Mouse (Mus musculus): ENCODE measurements around the gene Ndufa5. TPM values are rescaled to one million over a fixed set of nuclear protein-coding genes. Genes with fewer than 3 reads are reported as not detected.

Ndufa5 gene
- total and polyA plus RNA-seq, 2 experiments from 2014 or later = 24.3 to 598 TPM

DNA sequence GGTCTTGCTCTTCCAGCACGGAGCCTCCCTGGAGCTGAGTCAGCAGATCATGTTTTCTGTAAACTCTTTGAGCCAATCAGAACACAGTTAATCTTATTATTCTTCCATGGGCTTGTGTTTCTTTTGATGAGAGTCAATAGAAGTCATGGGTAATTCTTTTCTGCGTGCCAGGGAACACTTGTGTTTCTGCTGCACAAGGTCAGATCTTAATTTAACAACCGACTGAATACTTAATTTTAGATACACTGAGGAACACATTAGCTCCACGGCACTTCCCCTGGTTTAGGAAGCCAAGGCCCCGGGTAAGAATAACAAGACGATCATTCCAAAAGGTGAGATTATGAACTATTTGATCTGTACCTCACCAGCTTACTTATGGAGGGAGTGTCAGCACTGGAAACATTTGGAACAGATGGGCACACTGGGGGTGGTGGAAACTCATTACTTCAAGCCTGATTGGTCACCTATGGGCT, 15.3 kb upstream of the Ndufa5 start:
- ATAC-seq (no peak), DNase-seq (ENCODE audit: low spot score) (peak; percentile 12)
- Histone ChIP-seq H3K36me3 (ENCODE audit: insufficient read depth, low read length) (no peaks in the 10 kb centered on the region), H3K4me3 (ENCODE audit: low read length) (no peak overlapping the region), H3K4me2 (ENCODE audit: low read depth, low read length) (no peak overlapping the region), H3K27me3 (ENCODE audit: insufficient read depth, low read length) (no peaks in the 10 kb centered on the region), H3K27ac (no peak overlapping the region), H3K9ac (replicated peaks; ENCODE audit: low read length) (no peak overlapping the region), H3K4me1 (ENCODE audit: insufficient read depth, low read length) (no peaks in the 10 kb centered on the region), H3K9me3 (ENCODE audit: low read length) (no peaks in the 10 kb centered on the region)
- no peak for TF ChIP-seq CTCF (IDR thresholded peaks at IDR 0.05; ENCODE audit: low read depth)
- WGBS = 59% methylated on average over 6 of the region's 6 CpGs

GRCm38 (mm10) chr6:24542393-24542792, 14.6 kb upstream of the Ndufa5 start:
- no peak overlapping the region for H3K4me3 ChIP-seq (ENCODE audit: low read length)
- H3K4me1 ChIP-seq (ENCODE audit: insufficient read depth, low read length) = no peaks in the 10 kb centered on the region
- H3K9ac ChIP-seq (replicated peaks; ENCODE audit: low read length) = no peak overlapping the region
- H3K27ac ChIP-seq = no peak overlapping the region
- no peaks in the 10 kb centered on the region for H3K27me3 ChIP-seq (ENCODE audit: insufficient read depth, low read length)
- no peaks in the 10 kb centered on the region for H3K36me3 ChIP-seq (ENCODE audit: insufficient read depth, low read length)
- DNase-seq (ENCODE audit: low spot score) (no peak), ATAC-seq (no peak)
- no peak overlapping the region for H3K4me2 ChIP-seq (ENCODE audit: low read depth, low read length)
- H3K9me3 ChIP-seq (ENCODE audit: low read length) = no peaks in the 10 kb centered on the region
- no peak for TF ChIP-seq CTCF (IDR thresholded peaks at IDR 0.05; ENCODE audit: low read depth)

- Histone ChIP-seq H3K27ac (no peak overlapping the region), H3K27me3 (ENCODE audit: insufficient read depth, low read length) (no peaks in the 10 kb centered on the region), H3K9me3 (ENCODE audit: low read length) (no peaks in the 10 kb centered on the region), H3K9ac (replicated peaks; ENCODE audit: low read length) (no peak overlapping the region), H3K4me1 (ENCODE audit: insufficient read depth, low read length) (no peaks in the 10 kb centered on the region), H3K36me3 (ENCODE audit: insufficient read depth, low read length) (no peaks in the 10 kb centered on the region), H3K4me3 (ENCODE audit: low read length) (no peak overlapping the region), H3K4me2 (ENCODE audit: low read depth, low read length) (no peak overlapping the region)
- 79% methylated on average over 4 of the region's 4 CpGs for WGBS
- ATAC-seq = no peak
- DNase-seq (ENCODE audit: low spot score) = no peak
- TF ChIP-seq CTCF (IDR thresholded peaks at IDR 0.05; ENCODE audit: low read depth) = no peak
Measured at GRCm38 (mm10) chr6:24540106-24540505, 12.3 kb upstream of the Ndufa5 start.

- no peak for ATAC-seq
Measured at GRCm38 (mm10) chr6:24538435-24538834, 10.6 kb upstream of the Ndufa5 start.

GRCm38 (mm10) chr6:24532804-24533203, 5.0 kb upstream of the Ndufa5 start:
- ATAC-seq = no peak
- 81% methylated on average over 3 of the region's 3 CpGs for WGBS
- no peak for TF ChIP-seq CTCF (IDR thresholded peaks at IDR 0.05; ENCODE audit: low read depth)

More at GRCm38 (mm10) chr6:24538435-24538834, 10.6 kb upstream of the Ndufa5 start:
- Histone ChIP-seq H3K9ac (replicated peaks; ENCODE audit: low read length) (no peak overlapping the region), H3K36me3 (ENCODE audit: insufficient read depth, low read length) (no peaks in the 10 kb centered on the region), H3K4me1 (ENCODE audit: insufficient read depth, low read length) (no peaks in the 10 kb centered on the region), H3K27ac (no peak overlapping the region), H3K27me3 (ENCODE audit: insufficient read depth, low read length) (no peaks in the 10 kb centered on the region), H3K4me2 (ENCODE audit: low read depth, low read length) (no peak overlapping the region), H3K4me3 (ENCODE audit: low read length) (no peak overlapping the region), H3K9me3 (ENCODE audit: low read length) (no peaks in the 10 kb centered on the region)
- no peak for TF ChIP-seq CTCF (IDR thresholded peaks at IDR 0.05; ENCODE audit: low read depth)
- no peak for DNase-seq (ENCODE audit: low spot score)
- 85% methylated on average over 3 of the region's 3 CpGs for WGBS

DNA sequence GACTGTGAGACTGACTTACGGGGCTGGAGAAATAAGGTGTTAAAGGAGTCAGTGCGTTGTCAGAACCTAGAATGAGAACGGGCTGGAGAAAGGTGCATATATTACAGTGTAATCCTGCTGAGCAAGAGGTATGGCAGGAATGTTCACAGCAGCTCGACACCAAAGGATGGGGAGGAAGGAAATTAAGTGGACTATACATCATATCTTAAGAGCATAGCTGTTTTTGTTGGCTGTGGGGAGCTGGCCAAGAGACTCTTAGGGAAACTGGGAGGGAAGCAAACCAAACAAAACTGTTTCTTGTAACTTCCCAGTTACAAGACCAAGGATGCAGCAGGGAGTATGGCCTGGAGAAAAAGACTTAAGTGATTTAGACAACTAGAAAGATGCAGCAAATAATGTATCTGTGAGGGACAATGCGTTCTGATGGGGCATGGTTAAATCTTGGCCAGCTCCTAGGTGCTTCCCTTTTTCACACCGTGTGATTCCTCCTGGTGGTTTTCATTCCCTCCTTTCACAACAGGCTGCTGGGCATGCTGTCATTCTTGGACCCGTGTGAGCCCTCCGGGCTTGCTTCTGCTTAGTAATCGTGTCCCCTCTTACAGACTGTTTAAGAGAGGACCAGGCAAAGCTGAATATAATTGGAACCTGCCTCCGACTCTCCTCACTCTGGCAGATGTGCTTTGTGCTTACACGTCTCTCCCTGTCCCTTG, 3.1 kb upstream of the Ndufa5 start:
- no peak for DNase-seq (ENCODE audit: low spot score)
- peak overlapping the region; percentile 46 for H3K4me2 ChIP-seq (ENCODE audit: low read depth, low read length)
- H3K27ac ChIP-seq = no peak overlapping the region
- no peaks in the 10 kb centered on the region for H3K36me3 ChIP-seq (ENCODE audit: insufficient read depth, low read length)
- no peaks in the 10 kb centered on the region for H3K27me3 ChIP-seq (ENCODE audit: insufficient read depth, low read length)
- H3K9me3 ChIP-seq (ENCODE audit: low read length) = no peaks in the 10 kb centered on the region
- WGBS = 39% methylated on average over 11 of the region's 11 CpGs
- peak overlapping the region; percentile 10; the same call in 1 of the 2 replicates for H3K4me3 ChIP-seq (ENCODE audit: low read length)
- ATAC-seq = no peak
- no peak overlapping the region for H3K9ac ChIP-seq (replicated peaks; ENCODE audit: low read length)
- H3K4me1 ChIP-seq (ENCODE audit: insufficient read depth, low read length) = peaks cover 8% of the 10 kb centered on the region; the same call in 1 of the 2 replicates
- no peak for TF ChIP-seq CTCF (IDR thresholded peaks at IDR 0.05; ENCODE audit: low read depth)

More at GRCm38 (mm10) chr6:24532804-24533203, 5.0 kb upstream of the Ndufa5 start:
- no peak for DNase-seq (ENCODE audit: low spot score)
- peaks cover 4% of the 10 kb centered on the region; the same call in 1 of the 2 replicates for H3K4me1 ChIP-seq (ENCODE audit: insufficient read depth, low read length)
- H3K4me2 ChIP-seq (ENCODE audit: low read depth, low read length) = no peak overlapping the region
- H3K36me3 ChIP-seq (ENCODE audit: insufficient read depth, low read length) = no peaks in the 10 kb centered on the region
- H3K9me3 ChIP-seq (ENCODE audit: low read length) = no peaks in the 10 kb centered on the region
- no peak overlapping the region for H3K4me3 ChIP-seq (ENCODE audit: low read length)
- no peaks in the 10 kb centered on the region for H3K27me3 ChIP-seq (ENCODE audit: insufficient read depth, low read length)
- no peak overlapping the region for H3K27ac ChIP-seq
- H3K9ac ChIP-seq (replicated peaks; ENCODE audit: low read length) = no peak overlapping the region

DNA sequence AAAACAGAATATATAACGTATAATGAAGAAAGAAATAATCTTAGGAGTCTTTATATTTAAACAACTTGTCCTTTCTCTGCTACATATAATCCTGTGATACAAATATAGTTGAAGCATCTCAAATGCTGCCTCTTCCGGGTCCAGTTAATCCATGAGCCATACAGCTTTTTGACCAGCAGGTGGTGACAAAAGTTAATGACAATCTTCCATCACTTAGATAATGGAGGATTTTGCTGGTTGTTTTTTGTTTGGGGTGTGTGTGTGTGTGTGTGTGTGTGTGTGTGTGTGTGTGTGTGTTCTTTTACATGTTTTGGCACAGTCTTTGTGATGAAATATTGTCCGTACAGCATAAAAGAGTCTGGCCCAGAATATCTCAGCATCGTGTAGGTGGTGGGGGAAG, 2.4 kb upstream of the Ndufa5 start:
- no peaks in the 10 kb centered on the region for H3K9me3 ChIP-seq (ENCODE audit: low read length)
- H3K27me3 ChIP-seq (ENCODE audit: insufficient read depth, low read length) = no peaks in the 10 kb centered on the region
- peak overlapping the region; percentile 46 for H3K4me2 ChIP-seq (ENCODE audit: low read depth, low read length)
- no peak overlapping the region for H3K9ac ChIP-seq (replicated peaks; ENCODE audit: low read length)
- WGBS = 20% methylated on average over 4 of the region's 4 CpGs
- peak; percentile 85 for TF ChIP-seq CTCF (IDR thresholded peaks at IDR 0.05; ENCODE audit: low read depth)
- DNase-seq (ENCODE audit: low spot score) (peak; percentile 83), ATAC-seq (no peak)
- no peaks in the 10 kb centered on the region for H3K36me3 ChIP-seq (ENCODE audit: insufficient read depth, low read length)
- peak overlapping the region; percentile 10; the same call in 1 of the 2 replicates for H3K4me3 ChIP-seq (ENCODE audit: low read length)
- peaks cover 8% of the 10 kb centered on the region; the same call in 1 of the 2 replicates for H3K4me1 ChIP-seq (ENCODE audit: insufficient read depth, low read length)
- H3K27ac ChIP-seq = no peak overlapping the region

Measured in hindbrain, postnatal 0 days (tissue).